Mouse (Mus musculus): Measurements from ENCODE around the gene Adam1a. TPM values are rescaled to one million over a fixed set of nuclear protein-coding genes. Genes with fewer than 3 reads are reported as not detected.

Adam1a gene
- polyA plus RNA-seq, 1 experiment from 2014 or later, result 2.1 TPM

DNA sequence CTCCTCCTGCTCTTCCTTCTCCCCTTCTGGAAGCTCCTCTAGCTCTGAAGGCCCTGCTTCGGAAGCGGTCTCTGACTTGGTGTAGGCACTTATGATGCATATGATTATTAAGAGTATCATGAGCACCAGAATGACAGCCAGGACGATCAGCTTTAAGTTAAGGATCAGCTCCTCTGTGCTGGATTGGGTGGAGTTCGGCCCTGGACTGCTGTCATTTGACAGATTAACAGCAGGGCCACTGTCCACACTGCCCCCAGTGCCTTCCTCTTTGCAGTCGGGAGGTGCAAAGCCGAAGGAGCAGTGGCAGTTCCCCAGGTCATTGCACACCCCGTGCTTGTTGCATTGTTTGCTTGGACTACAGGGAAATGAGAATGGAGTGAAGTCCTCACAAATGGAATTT lies 44.6 kb downstream of the Adam1a start:
- no peaks in the 10 kb centered on the region for H3K36me3 ChIP-seq (ENCODE audit: control insufficient read depth, insufficient read depth, low read length)
- H3K27ac ChIP-seq (replicated peaks; ENCODE audit: low read depth, low read length), result no peak overlapping the region
- H3K4me1 ChIP-seq (ENCODE audit: control insufficient read depth, insufficient read depth, low read length), result no peaks in the 10 kb centered on the region
- WGBS, result 74% methylated on average over 7 of the region's 7 CpGs
- no peaks in the 10 kb centered on the region for H3K27me3 ChIP-seq (replicated peaks; ENCODE audit: control insufficient read depth, insufficient read depth, low read length)
- DNase-seq (ENCODE audit: low spot score) (no peak), ATAC-seq (ENCODE audit: low read depth) (no peak)
- no peaks in the 10 kb centered on the region for H3K9me3 ChIP-seq (ENCODE audit: control insufficient read depth, low read length)
- no peak overlapping the region for H3K4me2 ChIP-seq (ENCODE audit: low read depth, low read length)
- H3K9ac ChIP-seq (ENCODE audit: low read depth, low read length), result no peak overlapping the region
- no peak overlapping the region for H3K4me3 ChIP-seq (ENCODE audit: low read depth, low read length)

DNA sequence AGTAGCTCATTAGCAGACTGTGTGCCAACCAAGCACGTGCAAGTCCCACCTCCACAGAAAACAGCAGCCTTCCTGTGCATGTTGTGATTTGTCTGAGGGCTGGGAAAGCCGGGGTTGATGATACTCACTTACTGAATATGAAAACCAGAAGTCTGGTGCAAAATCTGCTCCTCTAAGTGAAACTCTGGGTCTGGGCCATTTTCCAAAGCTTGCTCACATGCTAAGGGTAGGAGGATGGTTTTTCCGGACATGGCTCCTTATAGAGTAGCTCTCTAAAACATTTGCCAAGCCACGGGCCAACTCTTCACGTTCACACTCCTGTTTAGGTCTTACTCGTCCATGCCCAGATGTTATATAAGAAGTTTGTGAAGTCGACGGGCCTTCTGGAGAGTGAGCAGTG lies 52.0 kb downstream of the Adam1a start:
- Histone ChIP-seq H3K9ac (ENCODE audit: low read depth, low read length) (no peak overlapping the region), H3K4me2 (ENCODE audit: low read depth, low read length) (no peak overlapping the region), H3K27ac (replicated peaks; ENCODE audit: low read depth, low read length) (no peak overlapping the region)

DNA sequence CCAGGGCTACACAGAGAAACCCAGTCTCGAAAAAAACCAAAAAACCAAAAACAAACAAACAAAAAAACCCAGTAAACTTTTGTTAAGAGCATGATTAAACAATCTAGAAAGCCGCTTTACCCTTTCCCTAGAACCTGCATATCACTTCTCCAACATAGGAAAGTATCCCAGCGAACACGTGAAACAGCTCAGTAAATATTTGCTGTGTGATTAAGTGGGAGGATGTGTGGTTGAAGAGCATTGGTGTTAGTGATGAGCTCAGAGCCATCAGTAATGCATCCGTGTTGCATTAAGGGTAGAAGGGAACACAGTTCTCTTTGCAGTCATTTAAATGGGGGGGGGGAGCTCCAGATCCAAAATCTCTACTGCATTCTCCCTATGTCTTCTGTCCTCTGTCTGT lies 60.5 kb downstream of the Adam1a start:
- Histone ChIP-seq H3K27me3 (replicated peaks; ENCODE audit: control insufficient read depth, insufficient read depth, low read length) (no peaks in the 10 kb centered on the region), H3K4me1 (ENCODE audit: control insufficient read depth, insufficient read depth, low read length) (no peaks in the 10 kb centered on the region), H3K9me3 (ENCODE audit: control insufficient read depth, low read length) (no peaks in the 10 kb centered on the region), H3K4me2 (ENCODE audit: low read depth, low read length) (no peak overlapping the region), H3K36me3 (ENCODE audit: control insufficient read depth, insufficient read depth, low read length) (no peaks in the 10 kb centered on the region), H3K9ac (ENCODE audit: low read depth, low read length) (no peak overlapping the region), H3K4me3 (ENCODE audit: low read depth, low read length) (no peak overlapping the region), H3K27ac (replicated peaks; ENCODE audit: low read depth, low read length) (no peak overlapping the region)
- 75% methylated on average over 5 of the region's 5 CpGs for WGBS
- DNase-seq (ENCODE audit: low spot score) (no peak), ATAC-seq (ENCODE audit: low read depth) (no peak)

More for the DNA sequence above, 52.0 kb downstream of the Adam1a start:
- Histone ChIP-seq H3K9me3 (ENCODE audit: control insufficient read depth, low read length) (no peaks in the 10 kb centered on the region), H3K27me3 (replicated peaks; ENCODE audit: control insufficient read depth, insufficient read depth, low read length) (no peaks in the 10 kb centered on the region), H3K4me3 (ENCODE audit: low read depth, low read length) (no peak overlapping the region), H3K36me3 (ENCODE audit: control insufficient read depth, insufficient read depth, low read length) (no peaks in the 10 kb centered on the region), H3K4me1 (ENCODE audit: control insufficient read depth, insufficient read depth, low read length) (no peaks in the 10 kb centered on the region)
- DNase-seq (ENCODE audit: low spot score) (peak; percentile 34), ATAC-seq (ENCODE audit: low read depth) (no peak)
- WGBS, result 55% methylated on average over 8 of the region's 8 CpGs

DNA sequence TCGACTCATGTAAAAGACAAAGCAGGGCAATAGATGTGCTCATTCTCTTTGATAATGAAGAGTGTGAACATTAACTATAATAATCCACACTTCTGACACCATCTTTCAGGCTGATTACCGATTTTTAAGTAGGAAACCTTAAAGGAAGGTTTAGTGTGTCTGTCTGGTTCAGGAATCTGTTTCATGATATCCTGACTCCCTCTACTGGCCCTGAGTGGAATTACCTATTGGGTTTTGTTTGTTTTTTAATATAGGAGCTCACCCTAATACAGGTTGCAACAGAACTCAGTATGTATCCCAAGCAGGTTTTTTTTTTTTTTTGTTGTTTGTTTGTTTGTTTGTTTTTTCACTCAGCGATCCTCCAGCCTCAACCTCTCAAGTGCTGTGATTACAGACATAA lies 67.6 kb downstream of the Adam1a start:
- Histone ChIP-seq H3K4me2 (ENCODE audit: low read depth, low read length) (no peak overlapping the region), H3K9ac (ENCODE audit: low read depth, low read length) (no peak overlapping the region), H3K4me1 (ENCODE audit: control insufficient read depth, insufficient read depth, low read length) (no peaks in the 10 kb centered on the region), H3K27ac (replicated peaks; ENCODE audit: low read depth, low read length) (no peak overlapping the region), H3K27me3 (replicated peaks; ENCODE audit: control insufficient read depth, insufficient read depth, low read length) (no peaks in the 10 kb centered on the region), H3K36me3 (ENCODE audit: control insufficient read depth, insufficient read depth, low read length) (no peaks in the 10 kb centered on the region), H3K9me3 (ENCODE audit: control insufficient read depth, low read length) (no peaks in the 10 kb centered on the region), H3K4me3 (ENCODE audit: low read depth, low read length) (no peak overlapping the region)
- peak; percentile 79 for DNase-seq (ENCODE audit: low spot score)
- no peak for ATAC-seq (ENCODE audit: low read depth)
- WGBS, result 33% methylated on average over 3 of the region's 3 CpGs

DNA sequence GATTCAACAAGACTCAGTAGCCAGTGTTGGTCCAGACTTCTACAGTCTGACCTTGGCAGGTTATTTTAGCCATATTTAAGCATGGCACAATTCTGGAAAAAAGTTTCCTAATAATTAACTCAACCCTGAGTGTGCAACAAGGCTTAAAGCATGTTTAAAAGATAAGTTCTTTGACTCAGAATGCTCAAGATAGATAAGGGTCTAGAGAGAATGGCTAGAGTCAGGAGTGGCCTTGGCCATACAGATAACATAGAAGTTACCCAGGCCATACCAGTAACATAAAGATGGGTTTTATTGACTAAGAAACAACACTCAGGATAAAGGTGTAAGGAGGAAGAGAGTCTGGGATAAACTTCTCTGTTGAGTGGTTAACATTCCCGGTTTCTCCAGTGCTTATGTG lies 69.2 kb downstream of the Adam1a start:
- DNase-seq (ENCODE audit: low spot score) (no peak), ATAC-seq (ENCODE audit: low read depth) (no peak)
- no peaks in the 10 kb centered on the region for H3K9me3 ChIP-seq (ENCODE audit: control insufficient read depth, low read length)
- H3K36me3 ChIP-seq (ENCODE audit: control insufficient read depth, insufficient read depth, low read length), result no peaks in the 10 kb centered on the region
- H3K4me3 ChIP-seq (ENCODE audit: low read depth, low read length), result no peak overlapping the region
- no peak overlapping the region for H3K4me2 ChIP-seq (ENCODE audit: low read depth, low read length)
- WGBS, result 75% methylated on average over 1 of the region's 1 CpGs
- H3K27ac ChIP-seq (replicated peaks; ENCODE audit: low read depth, low read length), result no peak overlapping the region
- no peaks in the 10 kb centered on the region for H3K4me1 ChIP-seq (ENCODE audit: control insufficient read depth, insufficient read depth, low read length)
- H3K9ac ChIP-seq (ENCODE audit: low read depth, low read length), result no peak overlapping the region
- H3K27me3 ChIP-seq (replicated peaks; ENCODE audit: control insufficient read depth, insufficient read depth, low read length), result no peaks in the 10 kb centered on the region

DNA sequence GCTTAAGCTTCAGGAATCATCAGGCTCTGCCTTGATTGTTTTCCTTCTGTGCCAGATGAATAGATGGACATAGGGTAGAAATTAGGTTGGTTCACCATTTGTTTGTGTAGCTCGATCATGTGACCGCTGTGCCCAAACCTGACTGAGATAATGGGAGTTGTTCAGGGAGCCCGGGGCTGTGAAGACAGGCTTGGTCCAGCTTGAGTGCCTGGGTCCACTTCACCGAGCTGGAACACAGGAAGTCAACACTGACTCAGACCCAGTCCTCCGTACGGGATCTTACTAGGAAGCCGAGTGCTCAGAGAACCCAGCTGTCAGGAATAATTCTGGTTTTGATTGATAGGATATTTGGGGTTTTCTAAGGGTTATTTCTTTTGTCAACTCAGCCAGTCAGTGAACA lies 70.7 kb downstream of the Adam1a start:
- Histone ChIP-seq H3K27me3 (replicated peaks; ENCODE audit: control insufficient read depth, insufficient read depth, low read length) (no peaks in the 10 kb centered on the region), H3K27ac (replicated peaks; ENCODE audit: low read depth, low read length) (no peak overlapping the region), H3K36me3 (ENCODE audit: control insufficient read depth, insufficient read depth, low read length) (no peaks in the 10 kb centered on the region), H3K9me3 (ENCODE audit: control insufficient read depth, low read length) (no peaks in the 10 kb centered on the region), H3K9ac (ENCODE audit: low read depth, low read length) (no peak overlapping the region), H3K4me3 (ENCODE audit: low read depth, low read length) (no peak overlapping the region), H3K4me2 (ENCODE audit: low read depth, low read length) (no peak overlapping the region), H3K4me1 (ENCODE audit: control insufficient read depth, insufficient read depth, low read length) (no peaks in the 10 kb centered on the region)
- DNase-seq (ENCODE audit: low spot score), result no peak
- WGBS, result 72% methylated on average over 7 of the region's 7 CpGs
- ATAC-seq (ENCODE audit: low read depth), result no peak

DNA sequence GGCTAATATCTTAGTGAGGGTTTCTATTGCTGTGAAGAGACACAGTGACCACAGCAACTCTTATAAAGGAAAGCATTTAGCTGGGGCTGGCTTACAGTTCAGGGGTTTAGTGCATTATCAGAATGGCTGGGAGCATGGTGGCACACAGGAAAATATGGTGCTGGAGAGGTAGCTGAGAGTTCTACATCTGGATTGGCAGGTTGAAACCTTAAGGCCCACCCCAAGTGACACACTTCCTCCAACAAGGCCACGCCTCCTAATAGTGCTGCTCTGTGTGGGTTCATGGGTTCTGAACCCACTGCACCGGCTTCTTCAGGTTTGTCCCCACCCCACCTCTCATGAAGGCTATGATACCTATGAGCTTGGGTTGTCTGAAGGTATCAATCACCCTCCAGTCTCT lies 72.9 kb downstream of the Adam1a start:
- Histone ChIP-seq H3K36me3 (ENCODE audit: control insufficient read depth, insufficient read depth, low read length) (no peaks in the 10 kb centered on the region), H3K27ac (replicated peaks; ENCODE audit: low read depth, low read length) (no peak overlapping the region), H3K9me3 (ENCODE audit: control insufficient read depth, low read length) (no peaks in the 10 kb centered on the region), H3K4me3 (ENCODE audit: low read depth, low read length) (no peak overlapping the region), H3K9ac (ENCODE audit: low read depth, low read length) (no peak overlapping the region), H3K27me3 (replicated peaks; ENCODE audit: control insufficient read depth, insufficient read depth, low read length) (no peaks in the 10 kb centered on the region), H3K4me1 (ENCODE audit: control insufficient read depth, insufficient read depth, low read length) (no peaks in the 10 kb centered on the region), H3K4me2 (ENCODE audit: low read depth, low read length) (no peak overlapping the region)
- ATAC-seq (ENCODE audit: low read depth), result no peak
- DNase-seq (ENCODE audit: low spot score), result no peak
- WGBS, result 84% methylated on average over 2 of the region's 2 CpGs

DNA sequence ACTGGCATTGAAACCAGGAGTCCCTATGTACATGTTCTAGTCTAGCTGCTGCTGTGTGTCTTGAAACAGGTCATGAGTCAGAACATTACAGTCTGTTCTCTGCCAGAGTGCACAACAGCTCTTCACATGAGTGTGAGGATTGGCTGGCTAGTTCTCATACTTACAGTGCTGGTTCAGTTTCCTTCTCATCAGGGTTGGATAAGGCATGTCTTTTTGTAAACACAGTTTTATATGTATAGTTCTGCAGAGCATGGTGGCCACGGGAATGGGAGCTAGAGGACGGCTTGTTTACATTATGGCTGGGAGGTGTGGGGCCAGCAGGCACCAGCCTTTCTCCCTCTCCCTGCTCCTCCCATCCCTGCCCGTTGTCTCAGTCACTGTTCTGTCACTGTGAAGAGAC lies 75.7 kb downstream of the Adam1a start:
- H3K36me3 ChIP-seq (ENCODE audit: control insufficient read depth, insufficient read depth, low read length), result no peaks in the 10 kb centered on the region
- WGBS, result 28% methylated on average over 3 of the region's 3 CpGs
- H3K9ac ChIP-seq (ENCODE audit: low read depth, low read length), result no peak overlapping the region
- no peak for ATAC-seq (ENCODE audit: low read depth)
- no peaks in the 10 kb centered on the region for H3K9me3 ChIP-seq (ENCODE audit: control insufficient read depth, low read length)
- no peaks in the 10 kb centered on the region for H3K4me1 ChIP-seq (ENCODE audit: control insufficient read depth, insufficient read depth, low read length)
- no peak overlapping the region for H3K4me2 ChIP-seq (ENCODE audit: low read depth, low read length)
- H3K4me3 ChIP-seq (ENCODE audit: low read depth, low read length), result no peak overlapping the region
- no peak overlapping the region for H3K27ac ChIP-seq (replicated peaks; ENCODE audit: low read depth, low read length)
- no peaks in the 10 kb centered on the region for H3K27me3 ChIP-seq (replicated peaks; ENCODE audit: control insufficient read depth, insufficient read depth, low read length)
- DNase-seq (ENCODE audit: low spot score), result no peak
